Mouse (Mus musculus) B cell, adult 2 months (primary cell): ENCODE measurements around the gene Olfr358.

ENCODE experiments used
- DNase-seq, 2 experiments: peaks; one replicate each; pipeline ENCODE4 v3.0.0; 2022

The Olfr358 gene

DNA sequence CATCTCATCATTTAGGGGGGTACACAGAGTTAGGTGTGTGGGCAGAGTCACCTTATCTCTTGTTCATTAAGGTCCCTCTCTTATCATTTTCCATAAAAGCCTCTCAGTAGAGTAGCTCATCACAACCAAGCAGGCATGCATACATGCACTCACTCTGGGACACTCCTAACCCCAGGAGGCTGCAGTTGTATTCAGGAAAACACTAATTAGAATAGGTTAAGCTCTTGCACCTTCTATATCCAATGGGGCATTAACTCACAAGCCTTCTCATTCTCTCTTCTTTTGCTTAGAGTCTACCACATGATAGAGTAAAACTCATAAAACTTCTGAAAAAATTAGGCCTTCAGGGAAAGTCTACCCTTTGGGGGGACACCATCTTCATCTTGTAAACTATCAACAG, at the start of gene Olfr358:
TSS of gene Olfr358 (minus strand) at position 101 of the 400 bp plus-strand sequence.
- DNase-seq, result no peak

DNA sequence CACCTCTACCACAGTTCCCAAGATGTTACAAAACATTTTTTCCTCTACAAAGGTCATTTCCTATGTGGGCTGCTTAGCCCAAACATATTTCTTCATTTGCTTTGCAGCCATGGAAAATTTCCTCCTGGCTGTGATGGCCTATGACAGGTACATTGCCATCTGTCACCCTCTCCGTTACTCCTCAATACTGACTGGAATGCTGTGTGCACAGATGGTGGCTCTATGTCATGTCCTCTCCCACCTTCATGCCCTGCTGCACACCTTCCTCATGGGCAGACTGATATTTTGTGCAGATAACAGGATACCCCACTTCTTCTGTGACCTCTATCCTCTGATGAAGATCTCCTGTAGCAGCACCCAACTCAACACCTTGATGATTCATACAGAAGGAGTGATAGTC, 12.1 kb downstream of the Olfr358 start:
- DNase-seq, result no peak

DNA sequence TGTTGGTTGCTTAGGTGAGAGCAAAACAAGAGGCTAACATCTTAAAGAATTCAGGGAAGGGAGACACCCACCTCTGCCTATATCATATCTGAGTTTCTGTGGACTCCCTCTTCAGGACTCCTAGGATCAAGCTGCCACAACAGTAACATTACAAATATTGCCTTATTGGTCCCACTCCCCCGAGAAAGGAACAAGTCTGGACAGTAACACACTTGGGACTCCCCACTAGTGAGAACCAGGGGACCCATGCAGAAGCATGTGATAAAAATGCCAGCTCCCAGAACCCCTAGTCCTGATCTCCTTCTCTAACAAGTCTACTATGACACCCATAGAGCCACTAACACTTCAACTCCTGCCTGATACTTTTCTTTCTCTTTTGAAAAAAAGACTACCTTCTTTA, 15.6 kb downstream of the Olfr358 start, which contains the start of gene Olfr357:
TSS of gene Olfr357 (plus strand) at position 301 of the 400 bp plus-strand sequence.
- DNase-seq, result no peak
